In the genomic region with DNA sequence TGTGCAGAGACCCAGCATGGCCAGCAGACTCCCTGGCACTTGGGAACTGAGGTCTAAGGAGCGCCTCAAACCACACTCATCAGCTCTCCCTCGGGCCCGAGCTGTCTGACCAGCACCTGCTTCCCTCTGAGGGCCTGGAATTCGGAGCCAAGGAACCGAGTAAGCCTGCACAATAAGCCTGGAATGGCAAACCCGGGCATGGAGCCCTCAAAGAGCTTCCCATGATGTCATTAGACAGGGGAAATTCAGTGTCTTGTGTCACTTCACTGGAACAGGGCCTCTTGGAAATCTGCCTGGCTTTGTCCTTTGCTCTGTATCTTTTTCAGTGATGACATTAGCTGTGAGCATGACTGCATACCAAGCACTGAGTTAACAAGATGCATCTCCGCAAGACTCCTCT, we compare ENCODE assay signal across 14 mouse cellular contexts. TPM values are rescaled to one million over a fixed set of nuclear protein-coding genes. Genes with fewer than 3 reads are reported as not detected.
A peak's percentile ranks its signal among the peaks of the same experiment; 100 is the strongest.
DNase-seq lines count a peak whose midpoint lies in the region; ATAC-seq and TF ChIP-seq lines count a peak whose summit lies in the region.
"Had no signal": no experiment of that assay in that cellular context is flagged by ENCODE, and none has a peak within 500 bp of the region (broad histone marks: within the 10 kb centered on the region; RNA-seq: fewer than 3 reads in every experiment).

No protein-coding gene starts in this region.

- H3K4me2 ChIP-seq in forebrain, embryonic 16.5 days (ENCODE audit: low read length), result no peak overlapping the region
- no peak overlapping the region for H3K4me2 ChIP-seq in forebrain, postnatal 0 days (ENCODE audit: low read depth)
- no peak overlapping the region for H3K4me2 ChIP-seq in midbrain, postnatal 0 days (ENCODE audit: low read depth, low read length, poor library complexity, severe bottlenecking)
- no peak overlapping the region for H3K4me2 ChIP-seq in midbrain, embryonic 15.5 days
- no peak overlapping the region for H3K4me2 ChIP-seq in midbrain, embryonic 11.5 days
- H3K4me2 ChIP-seq: forebrain, embryonic 15.5 days; lung, embryonic 14.5 days had no signal

- H3K4me1 ChIP-seq in forebrain, embryonic 16.5 days (replicated peaks; ENCODE audit: control insufficient read depth, insufficient read depth, low read length), result 0 out of 2 replicates have a peak, but pooled peaks cover 2% of the 10 kb centered on the region
- no peaks in the 10 kb centered on the region for H3K4me1 ChIP-seq in forebrain, postnatal 0 days (ENCODE audit: insufficient read depth)
- no peaks in the 10 kb centered on the region for H3K4me1 ChIP-seq in midbrain, postnatal 0 days (ENCODE audit: insufficient read depth, low read length)
- no peaks in the 10 kb centered on the region for H3K4me1 ChIP-seq in midbrain, embryonic 15.5 days
- no peaks in the 10 kb centered on the region for H3K4me1 ChIP-seq in midbrain, embryonic 11.5 days (ENCODE audit: control insufficient read depth, insufficient read depth, low read length)
- H3K4me1 ChIP-seq: forebrain, embryonic 15.5 days; hindbrain, embryonic 10.5 days had no signal

- H3K4me3 ChIP-seq in forebrain, embryonic 16.5 days (replicated peaks; ENCODE audit: low read length), result no peak overlapping the region
- H3K4me3 ChIP-seq in forebrain, postnatal 0 days (ENCODE audit: low read depth, low read length), result no peak overlapping the region
- no peak overlapping the region for H3K4me3 ChIP-seq in midbrain, postnatal 0 days (ENCODE audit: low read depth, low read length)
- H3K4me3 ChIP-seq in midbrain, embryonic 15.5 days, result no peak overlapping the region
- H3K4me3 ChIP-seq in midbrain, embryonic 11.5 days (ENCODE audit: low read depth, low read length), result no peak overlapping the region
- H3K4me3 ChIP-seq: forebrain, embryonic 15.5 days; hindbrain, embryonic 10.5 days had no signal

- intact Hi-C loops in gastrocnemius, postnatal 14 days (cut with DNase I; ENCODE audit: low total_unique reads), result no loop called here

- no peak overlapping the region for H3K9ac ChIP-seq in forebrain, embryonic 16.5 days (replicated peaks; ENCODE audit: low read depth, low read length)
- H3K9ac ChIP-seq in forebrain, postnatal 0 days, result no peak overlapping the region
- no peak overlapping the region for H3K9ac ChIP-seq in midbrain, postnatal 0 days (replicated peaks; ENCODE audit: low read length, poor library complexity, severe bottlenecking)
- no peak overlapping the region for H3K9ac ChIP-seq in midbrain, embryonic 15.5 days
- H3K9ac ChIP-seq in midbrain, embryonic 11.5 days (ENCODE audit: low read length), result no peak overlapping the region
- H3K9ac ChIP-seq: forebrain, embryonic 15.5 days; lung, embryonic 14.5 days had no signal

- H3K27me3 ChIP-seq in forebrain, embryonic 16.5 days (replicated peaks; ENCODE audit: control insufficient read depth, insufficient read depth, low read length), result no peaks in the 10 kb centered on the region
- no peaks in the 10 kb centered on the region for H3K27me3 ChIP-seq in forebrain, postnatal 0 days (ENCODE audit: insufficient read depth, low read length)
- no peaks in the 10 kb centered on the region for H3K27me3 ChIP-seq in midbrain, postnatal 0 days (ENCODE audit: insufficient read depth, low read length)
- no peaks in the 10 kb centered on the region for H3K27me3 ChIP-seq in midbrain, embryonic 15.5 days (replicated peaks)
- H3K27me3 ChIP-seq in midbrain, embryonic 11.5 days (ENCODE audit: control insufficient read depth, insufficient read depth, low read length), result no peaks in the 10 kb centered on the region
- H3K27me3 ChIP-seq: forebrain, embryonic 15.5 days had no signal

- no peak for DNase-seq in forebrain, postnatal 0 days
- DNase-seq in midbrain, postnatal 0 days (ENCODE audit: low spot score), result peak; percentile 20
- peak; percentile 47 for DNase-seq in gastrocnemius, postnatal 14 days
- no peak for DNase-seq in adrenal gland, postnatal 4 days (ENCODE audit: low spot score in 2 of 2)
- no peak for DNase-seq in midbrain, embryonic 11.5 days (ENCODE audit: low spot score, missing footprints)
- no peak for DNase-seq in spleen, postnatal 10 days (ENCODE audit: low spot score in 2 of 2)
- DNase-seq: adrenal gland, postnatal 14 days; lung, embryonic 14.5 days; right cerebral cortex, postnatal 4 days had no signal

- H3K9me3 ChIP-seq in forebrain, embryonic 16.5 days (ENCODE audit: control insufficient read depth, low read length), result no peaks in the 10 kb centered on the region
- H3K9me3 ChIP-seq in forebrain, postnatal 0 days (ENCODE audit: low read length), result no peaks in the 10 kb centered on the region
- no peaks in the 10 kb centered on the region for H3K9me3 ChIP-seq in midbrain, postnatal 0 days (ENCODE audit: low read length)
- no peaks in the 10 kb centered on the region for H3K9me3 ChIP-seq in midbrain, embryonic 15.5 days
- no peaks in the 10 kb centered on the region for H3K9me3 ChIP-seq in midbrain, embryonic 11.5 days (ENCODE audit: control insufficient read depth, low read length)
- H3K9me3 ChIP-seq: forebrain, embryonic 15.5 days; hindbrain, embryonic 10.5 days had no signal

- ATAC-seq in forebrain, embryonic 16.5 days, result 0 out of 2 replicates have a peak, but pooled peaks have one; percentile 26
- no peak for ATAC-seq in forebrain, postnatal 0 days
- no peak for ATAC-seq in midbrain, postnatal 0 days (ENCODE audit: low FRiP score)
- ATAC-seq in midbrain, embryonic 15.5 days (replicated peaks), result no peak
- no peak for ATAC-seq in midbrain, embryonic 11.5 days (ENCODE audit: low FRiP score)
- ATAC-seq: forebrain, embryonic 15.5 days; midbrain, embryonic 16.5 days had no signal

- 65% methylated on average over 7 of the region's 7 CpGs for WGBS in forebrain, embryonic 16.5 days
- 59% methylated on average over 7 of the region's 7 CpGs for WGBS in forebrain, postnatal 0 days
- WGBS in midbrain, postnatal 0 days, result 73% methylated on average over 7 of the region's 7 CpGs
- WGBS in midbrain, embryonic 15.5 days, result 87% methylated on average over 7 of the region's 7 CpGs
- WGBS in midbrain, embryonic 11.5 days, result 89% methylated on average over 7 of the region's 7 CpGs

- H3K36me3 ChIP-seq in forebrain, embryonic 16.5 days (ENCODE audit: control insufficient read depth, insufficient read depth), result 0 out of 2 replicates have a peak, but pooled peaks cover 8% of the 10 kb centered on the region
- H3K36me3 ChIP-seq in forebrain, postnatal 0 days (ENCODE audit: insufficient read depth), result peaks cover 42% of the 10 kb centered on the region
- H3K36me3 ChIP-seq in midbrain, postnatal 0 days (ENCODE audit: insufficient read depth, low read length), result peaks cover 28% of the 10 kb centered on the region
- peaks cover 28% of the 10 kb centered on the region for H3K36me3 ChIP-seq in midbrain, embryonic 15.5 days (replicated peaks)
- peaks cover 7% of the 10 kb centered on the region; the same call in 1 of the 2 replicates for H3K36me3 ChIP-seq in midbrain, embryonic 11.5 days (ENCODE audit: control insufficient read depth, insufficient read depth, low read length)

- TF ChIP-seq CTCF in forebrain, postnatal 0 days (IDR thresholded peaks at IDR 0.05; ENCODE audit: low read depth), result no peak
- no peak for TF ChIP-seq CTCF in midbrain, postnatal 0 days (IDR thresholded peaks at IDR 0.05)

- peak overlapping the region; percentile 10; the same call in 1 of the 2 replicates for H3K27ac ChIP-seq in forebrain, embryonic 16.5 days (ENCODE audit: low read length)
- H3K27ac ChIP-seq in forebrain, postnatal 0 days (ENCODE audit: low read depth, low read length), result no peak overlapping the region
- H3K27ac ChIP-seq in midbrain, postnatal 0 days (ENCODE audit: low read depth, low read length), result no peak overlapping the region
- no peak overlapping the region for H3K27ac ChIP-seq in midbrain, embryonic 15.5 days
- no peak overlapping the region for H3K27ac ChIP-seq in midbrain, embryonic 11.5 days (ENCODE audit: low read depth, low read length)
- H3K27ac ChIP-seq: forebrain, embryonic 15.5 days; hindbrain, embryonic 10.5 days had no signal

RNA-seq across cellular contexts. Expression of a gene that starts 44.5 kb away (rescaled TPM):
- polyA plus RNA-seq in forebrain, embryonic 16.5 days (2015; fragmentation: Nextera tagmentation; extraction: Ambion mirVana), result 16.9 and 17.5 TPM in 2 replicates
- 27.9 and 31.1 TPM in 2 replicates for total RNA-seq in forebrain, postnatal 0 days (2014; rRNA removed)
- polyA plus RNA-seq in forebrain, postnatal 0 days (2015; fragmentation: Nextera tagmentation; extraction: Ambion mirVana), result 13.7 and 16.2 TPM in 2 replicates
- total RNA-seq in midbrain, postnatal 0 days (2014; rRNA removed), result 24.1 and 26.7 TPM in 2 replicates
- polyA plus RNA-seq in midbrain, postnatal 0 days (2015; fragmentation: Nextera tagmentation; extraction: Ambion mirVana), result 13.7 and 14.1 TPM in 2 replicates
- polyA plus RNA-seq in midbrain, embryonic 15.5 days (2015; fragmentation: Nextera tagmentation; extraction: Ambion mirVana), result 16.4 and 16.7 TPM in 2 replicates
- 10 to 100 TPM; 13.8 to 15.7 TPM for total RNA-seq in gastrocnemius, postnatal 14 days (2021)
- total RNA-seq in adrenal gland, postnatal 4 days (2021), result 10 to 100 TPM; 35.8 to 36.3 TPM
- 10.7 and 12.1 TPM in 2 replicates for polyA plus RNA-seq in midbrain, embryonic 11.5 days (2014; fragmentation: Nextera tagmentation; extraction: Ambion mirVana)

Comparison
In these comparisons a context has a peak if more than half of its experiments do, and no peak if none do; other contexts are left out.
1. DNase-seq: peak in midbrain, postnatal 0 days (single experiment) and gastrocnemius, postnatal 14 days (single experiment); none in forebrain, postnatal 0 days (single experiment), adrenal gland, postnatal 4 days (0 of 2), midbrain, embryonic 11.5 days (single experiment) and spleen, postnatal 10 days (0 of 2).